Mouse (Mus musculus) neural tube, embryonic 15.5 days (tissue): ENCODE data around the gene Zc3hc1. TPM values are rescaled to one million over a fixed set of nuclear protein-coding genes. Genes with fewer than 3 reads are reported as not detected.
A peak's percentile ranks its signal among the peaks of the same experiment; 100 is the strongest.

Experiments
- ATAC-seq: fragments of 200-750 bp; cut with Nextera tagmentation; 2 replicates; pipeline ENCODE4 v1.8.0; 2017; ENCODE audit warnings: mild to moderate bottlenecking, moderate TSS enrichment, moderate library complexity; ENCODE audit not compliant: low FRiP score
- H3K27ac ChIP-seq: fragments of 300-500 bp; sonication (generic); replicated peaks from 2 replicates; pipeline ENCODE4 v1.5.1; 2015; ENCODE audit warnings: mild to moderate bottlenecking, inconsistent platforms
- H3K27me3 ChIP-seq: fragments of 300-500 bp; sonication (generic); replicated peaks from 2 replicates; pipeline ENCODE4 v1.6.1; 2015; ENCODE audit warnings: inconsistent platforms
- H3K36me3 ChIP-seq: fragments of 300-500 bp; sonication (generic); 2 replicates; pipeline ENCODE4 v1.6.1; 2015; ENCODE audit warnings: inconsistent platforms
- H3K4me1 ChIP-seq: fragments of 300-500 bp; sonication (generic); 2 replicates; pipeline ENCODE4 v1.6.1; 2015; ENCODE audit warnings: inconsistent platforms
- H3K4me2 ChIP-seq: fragments of 300-500 bp; sonication (generic); 2 replicates; pipeline ENCODE4 v1.6.1; 2015; ENCODE audit warnings: inconsistent platforms, mild to moderate bottlenecking, moderate library complexity
- H3K4me3 ChIP-seq: fragments of 300-500 bp; sonication (generic); replicated peaks from 2 replicates; pipeline ENCODE4 v1.5.1; 2015; ENCODE audit warnings: mild to moderate bottlenecking, inconsistent platforms
- H3K9ac ChIP-seq: fragments of 300-500 bp; sonication (generic); replicated peaks from 2 replicates; pipeline ENCODE4 v1.6.1; 2015; ENCODE audit warnings: mild to moderate bottlenecking, inconsistent platforms
- H3K9me3 ChIP-seq: fragments of 300-500 bp; sonication (generic); replicated peaks from 2 replicates; pipeline ENCODE4 v1.6.1; 2016; ENCODE audit warnings: inconsistent platforms
- WGBS: fragments of 180-500 bp; shearing (Covaris S2); methylation state at CpG from one replicate; pipeline ENCODE4 v1.1.7; 2015; ENCODE audit warnings: mixed read lengths; 5-methylcytosine and 5-hydroxymethylcytosine counted together
- polyA plus RNA-seq: library from polyadenylated mRNA; unstranded; fragments of >200 nt; fragmentation: Nextera tagmentation; extraction: Ambion mirVana; gene quantifications from 2 replicates; pipeline ENCODE4 v1.2.1, GENCODE M21; 2015

Zc3hc1 gene
- polyA plus RNA-seq, 1 experiment from 2014 or later = 56.2 TPM

DNA sequence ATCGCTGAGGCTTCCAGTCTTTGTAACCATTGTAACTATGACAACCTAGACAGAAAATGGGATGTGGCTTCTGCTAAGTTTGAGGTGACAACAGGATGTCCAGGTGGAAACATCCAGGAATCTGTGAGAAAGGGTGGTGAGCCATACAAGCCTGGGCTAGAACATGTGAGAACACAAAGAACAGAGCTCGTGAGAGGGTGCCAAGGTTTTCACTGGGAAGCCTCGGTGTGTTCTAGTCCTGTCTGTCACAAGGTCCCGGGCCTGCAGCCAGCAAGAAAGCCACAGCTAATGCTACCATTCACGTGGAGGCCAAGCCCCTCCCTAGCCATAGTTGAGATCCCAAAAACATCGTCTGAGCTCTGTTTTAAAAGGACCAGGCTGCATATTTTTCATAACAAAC lies 44.1 kb downstream of the Zc3hc1 start:
- Histone ChIP-seq H3K9ac (no peak overlapping the region), H3K27me3 (no peaks in the 10 kb centered on the region), H3K36me3 (no peaks in the 10 kb centered on the region), H3K4me1 (no peaks in the 10 kb centered on the region), H3K27ac (no peak overlapping the region), H3K4me3 (no peak overlapping the region), H3K4me2 (no peak overlapping the region), H3K9me3 (no peaks in the 10 kb centered on the region)
- 75% methylated on average over 6 of the region's 6 CpGs for WGBS
- ATAC-seq = no peak

GRCm38 (mm10) chr6:30344032-30344431 lies 46.8 kb downstream of the Zc3hc1 start:
- H3K9ac ChIP-seq = no peak overlapping the region
- ATAC-seq = no peak

GRCm38 (mm10) chr6:30340231-30340873 lies 50.5 kb downstream of the Zc3hc1 start:
- Histone ChIP-seq H3K4me2 (no peak overlapping the region), H3K9me3 (no peaks in the 10 kb centered on the region), H3K4me3 (no peak overlapping the region), H3K27me3 (no peaks in the 10 kb centered on the region), H3K9ac (no peak overlapping the region), H3K27ac (no peak overlapping the region), H3K4me1 (no peaks in the 10 kb centered on the region), H3K36me3 (no peaks in the 10 kb centered on the region)
- WGBS = 80% methylated on average over 4 of the region's 4 CpGs
- no peak for ATAC-seq

More at GRCm38 (mm10) chr6:30344032-30344431, 46.8 kb downstream of the Zc3hc1 start:
- WGBS = 91% methylated on average over 6 of the region's 6 CpGs
- no peaks in the 10 kb centered on the region for H3K36me3 ChIP-seq
- H3K27me3 ChIP-seq = no peaks in the 10 kb centered on the region
- no peaks in the 10 kb centered on the region for H3K9me3 ChIP-seq
- H3K4me1 ChIP-seq = no peaks in the 10 kb centered on the region
- no peak overlapping the region for H3K4me3 ChIP-seq
- no peak overlapping the region for H3K4me2 ChIP-seq
- no peak overlapping the region for H3K27ac ChIP-seq

- Histone ChIP-seq H3K36me3 (no peaks in the 10 kb centered on the region), H3K4me2 (peak overlapping the region; percentile 23; the same call in 1 of the 2 replicates), H3K4me3 (no peak overlapping the region), H3K27me3 (no peaks in the 10 kb centered on the region), H3K4me1 (no peaks in the 10 kb centered on the region), H3K9ac (no peak overlapping the region), H3K27ac (no peak overlapping the region), H3K9me3 (no peaks in the 10 kb centered on the region)
- ATAC-seq = no peak
- WGBS = 47% methylated on average over 5 of the region's 5 CpGs
Observed at GRCm38 (mm10) chr6:30336912-30337311, 53.9 kb downstream of the Zc3hc1 start.

DNA sequence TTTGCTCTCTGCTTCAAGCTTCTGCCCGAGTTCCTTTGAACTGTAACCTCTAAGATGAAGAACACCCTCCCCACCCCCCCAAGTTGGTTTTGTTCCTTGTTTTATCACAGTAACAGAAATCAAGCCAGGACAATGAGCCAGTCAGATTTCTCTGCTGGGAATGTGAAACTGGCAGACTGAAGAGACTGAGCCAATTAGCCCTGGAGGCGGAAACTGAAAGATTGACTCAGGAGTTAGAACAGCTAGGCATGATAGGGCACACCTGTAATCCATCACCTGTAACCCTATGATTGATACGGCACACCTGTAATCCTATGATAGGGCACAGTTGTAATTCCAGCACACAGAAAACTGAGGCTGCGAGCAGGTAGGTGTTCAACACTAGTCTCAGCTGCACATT lies 58.6 kb downstream of the Zc3hc1 start:
- Histone ChIP-seq H3K4me1 (no peaks in the 10 kb centered on the region), H3K9me3 (no peaks in the 10 kb centered on the region), H3K27ac (no peak overlapping the region), H3K27me3 (no peaks in the 10 kb centered on the region), H3K9ac (no peak overlapping the region), H3K36me3 (no peaks in the 10 kb centered on the region), H3K4me2 (no peak overlapping the region), H3K4me3 (no peak overlapping the region)
- ATAC-seq = no peak
- 71% methylated on average over 4 of the region's 4 CpGs for WGBS

GRCm38 (mm10) chr6:30330706-30331105 lies 60.1 kb downstream of the Zc3hc1 start:
- Histone ChIP-seq H3K4me3 (no peak overlapping the region), H3K36me3 (no peaks in the 10 kb centered on the region), H3K27me3 (no peaks in the 10 kb centered on the region), H3K27ac (no peak overlapping the region), H3K4me2 (no peak overlapping the region), H3K9me3 (no peaks in the 10 kb centered on the region), H3K4me1 (no peaks in the 10 kb centered on the region), H3K9ac (no peak overlapping the region)
- ATAC-seq = no peak
- 73% methylated on average over 5 of the region's 5 CpGs for WGBS

- H3K27me3 ChIP-seq = no peaks in the 10 kb centered on the region
- H3K9me3 ChIP-seq = no peaks in the 10 kb centered on the region
- no peaks in the 10 kb centered on the region for H3K36me3 ChIP-seq
- H3K9ac ChIP-seq = no peak overlapping the region
- no peak overlapping the region for H3K27ac ChIP-seq
- no peak overlapping the region for H3K4me3 ChIP-seq
- H3K4me2 ChIP-seq = no peak overlapping the region
- ATAC-seq = no peak
- H3K4me1 ChIP-seq = no peaks in the 10 kb centered on the region
- 82% methylated on average over 3 of the region's 4 CpGs for whole genome bisulfite sequencing
Observed at GRCm38 (mm10) chr6:30325932-30326501, 64.8 kb downstream of the Zc3hc1 start.

- Histone ChIP-seq H3K9me3 (no peaks in the 10 kb centered on the region), H3K27me3 (no peaks in the 10 kb centered on the region), H3K9ac (no peak overlapping the region), H3K27ac (no peak overlapping the region), H3K4me3 (no peak overlapping the region), H3K4me2 (no peak overlapping the region), H3K4me1 (no peaks in the 10 kb centered on the region), H3K36me3 (no peaks in the 10 kb centered on the region)
- 52% methylated on average over 4 of the region's 4 CpGs for WGBS
- ATAC-seq = no peak
Observed at GRCm38 (mm10) chr6:30321002-30321401, 69.8 kb downstream of the Zc3hc1 start.

- Histone ChIP-seq H3K4me1 (no peaks in the 10 kb centered on the region), H3K4me2 (no peak overlapping the region), H3K36me3 (no peaks in the 10 kb centered on the region), H3K4me3 (no peak overlapping the region), H3K27ac (no peak overlapping the region), H3K9me3 (no peaks in the 10 kb centered on the region), H3K9ac (no peak overlapping the region), H3K27me3 (no peaks in the 10 kb centered on the region)
- no peak for ATAC-seq
- 86% methylated on average over 5 of the region's 5 CpGs for WGBS
Observed at GRCm38 (mm10) chr6:30319216-30319615, 71.6 kb downstream of the Zc3hc1 start.

Other genes starting within 250 kb of the Zc3hc1 start
- 47.9 and 53.9 TPM in 2 replicates for gene Ube2h, start 86.5 kb downstream of the Zc3hc1 start, polyA plus RNA-seq
- gene Klhdc10, start 10.8 kb upstream of the Zc3hc1 start, polyA plus RNA-seq = 27.6 and 29.4 TPM in 2 replicates
- 21.1 and 29.6 TPM in 2 replicates for gene Tmem209, start 118.8 kb upstream of the Zc3hc1 start, polyA plus RNA-seq
- gene Ssmem1, start 118.8 kb upstream of the Zc3hc1 start, polyA plus RNA-seq = not detected in 2 replicates
- 11.3 and 20.3 TPM in 2 replicates for gene Cpa2, start 150.6 kb upstream of the Zc3hc1 start, polyA plus RNA-seq
- gene Cpa4, start 177.3 kb upstream of the Zc3hc1 start, polyA plus RNA-seq = 0.54 and 0.75 TPM in 2 replicates
- 0.11 TPM in 1 of 2 replicates, not detected in the other for gene Cpa5, start 220.0 kb upstream of the Zc3hc1 start, polyA plus RNA-seq
- 0.50 and 7.6 TPM in 2 replicates for gene Cpa1, start 248.2 kb upstream of the Zc3hc1 start, polyA plus RNA-seq